ENCODE assay signal across 8 mouse cellular contexts in genomic region chr7:133052819-133053218, GRCm38 (mm10).
A peak's percentile ranks its signal among the peaks of the same experiment; 100 is the strongest.
DNase-seq lines count a peak whose midpoint lies in the region; ATAC-seq and TF ChIP-seq lines count a peak whose summit lies in the region.

No protein-coding gene starts in this region.

- ATAC-seq in intestine, embryonic 14.5 days (replicated peaks; ENCODE audit: low FRiP score, low TSS enrichment, low read depth): no peak
- ATAC-seq in lung, postnatal 0 days: peak; percentile 90
- ATAC-seq in neural tube, embryonic 15.5 days (ENCODE audit: low FRiP score): no peak

- no peak for TF ChIP-seq CTCF in lung, postnatal 0 days (IDR thresholded peaks at IDR 0.05)

- H3K36me3 ChIP-seq in intestine, embryonic 14.5 days (ENCODE audit: control insufficient read depth, insufficient read depth, low read length): peaks cover 20% of the 10 kb centered on the region
- 0 out of 2 replicates have a peak, but pooled peaks cover 5% of the 10 kb centered on the region for H3K36me3 ChIP-seq in lung, postnatal 0 days (ENCODE audit: insufficient read depth, low read length)
- H3K36me3 ChIP-seq in neural tube, embryonic 15.5 days: peaks cover 4% of the 10 kb centered on the region; the same call in 1 of the 2 replicates

- DNase-seq in adrenal gland, adult 2 months: peak; percentile 39
- DNase-seq in adrenal gland, postnatal 10 days: no peak
- peak; percentile 63 for DNase-seq in brain, adult 2 months (ENCODE audit: low read depth, low spot score)
- no peak for DNase-seq in intestine, embryonic 14.5 days (ENCODE audit: low spot score)
- peak; percentile 94 for DNase-seq in lung, postnatal 0 days (ENCODE audit: low spot score)
- DNase-seq in ovary, postnatal 36 days (ENCODE audit: low spot score): no peak
- DNase-seq in right cerebral cortex, postnatal 25 days: no peak

- H3K4me1 ChIP-seq in intestine, embryonic 14.5 days (replicated peaks; ENCODE audit: control insufficient read depth, insufficient read depth, low read length): peaks cover 18% of the 10 kb centered on the region
- H3K4me1 ChIP-seq in lung, postnatal 0 days (ENCODE audit: insufficient read depth, low read depth, low read length): peaks cover 19% of the 10 kb centered on the region; the same call in 1 of the 2 replicates
- peaks cover 8% of the 10 kb centered on the region for H3K4me1 ChIP-seq in neural tube, embryonic 15.5 days

- no peaks in the 10 kb centered on the region for H3K9me3 ChIP-seq in intestine, embryonic 14.5 days (ENCODE audit: control insufficient read depth, low read length)
- no peaks in the 10 kb centered on the region for H3K9me3 ChIP-seq in lung, postnatal 0 days (ENCODE audit: low read length)
- no peaks in the 10 kb centered on the region for H3K9me3 ChIP-seq in neural tube, embryonic 15.5 days (replicated peaks)

- peak overlapping the region; percentile 51; the same call in 1 of the 2 replicates for H3K27ac ChIP-seq in intestine, embryonic 14.5 days (ENCODE audit: low read depth)
- peak overlapping the region; percentile 83 for H3K27ac ChIP-seq in lung, postnatal 0 days (ENCODE audit: low read length)
- no peak overlapping the region for H3K27ac ChIP-seq in neural tube, embryonic 15.5 days (replicated peaks)

- 63% methylated on average over 8 of the region's 8 CpGs for WGBS in intestine, embryonic 14.5 days
- 18% methylated on average over 8 of the region's 8 CpGs for WGBS in lung, postnatal 0 days
- 85% methylated on average over 8 of the region's 8 CpGs for WGBS in neural tube, embryonic 15.5 days

- no peak overlapping the region for H3K9ac ChIP-seq in intestine, embryonic 14.5 days (ENCODE audit: low read length)
- H3K9ac ChIP-seq in lung, postnatal 0 days (replicated peaks; ENCODE audit: low read depth): no peak overlapping the region
- no peak overlapping the region for H3K9ac ChIP-seq in neural tube, embryonic 15.5 days (replicated peaks)

- no peaks in the 10 kb centered on the region for H3K27me3 ChIP-seq in intestine, embryonic 14.5 days (replicated peaks; ENCODE audit: control insufficient read depth, insufficient read depth, low read length)
- H3K27me3 ChIP-seq in lung, postnatal 0 days (replicated peaks; ENCODE audit: insufficient read depth, low read length): no peaks in the 10 kb centered on the region
- no peaks in the 10 kb centered on the region for H3K27me3 ChIP-seq in neural tube, embryonic 15.5 days (replicated peaks)

- H3K4me3 ChIP-seq in intestine, embryonic 14.5 days (ENCODE audit: low read depth, low read length): no peak overlapping the region
- no peak overlapping the region for H3K4me3 ChIP-seq in lung, postnatal 0 days (ENCODE audit: low read depth, low read length)
- H3K4me3 ChIP-seq in neural tube, embryonic 15.5 days (replicated peaks): no peak overlapping the region

- H3K4me2 ChIP-seq in intestine, embryonic 14.5 days (ENCODE audit: low read length): no peak overlapping the region
- no peak overlapping the region for H3K4me2 ChIP-seq in lung, postnatal 0 days (replicated peaks; ENCODE audit: low read depth, low read length)
- H3K4me2 ChIP-seq in neural tube, embryonic 15.5 days: no peak overlapping the region

- TF ChIP-seq EP300 in lung, postnatal 0 days (IDR thresholded peaks at IDR 0.05): peak; percentile 78

Comparison
In these comparisons a context has a peak if more than half of its experiments do, and no peak if none do; other contexts are left out.
1. DNase-seq: peak in adrenal gland, adult 2 months (single experiment), brain, adult 2 months (single experiment) and lung, postnatal 0 days (single experiment); none in adrenal gland, postnatal 10 days (single experiment), intestine, embryonic 14.5 days (single experiment), ovary, postnatal 36 days (single experiment) and right cerebral cortex, postnatal 25 days (single experiment).